Comparison of ENCODE assay signal across 7 mouse cellular contexts in the genomic region with DNA sequence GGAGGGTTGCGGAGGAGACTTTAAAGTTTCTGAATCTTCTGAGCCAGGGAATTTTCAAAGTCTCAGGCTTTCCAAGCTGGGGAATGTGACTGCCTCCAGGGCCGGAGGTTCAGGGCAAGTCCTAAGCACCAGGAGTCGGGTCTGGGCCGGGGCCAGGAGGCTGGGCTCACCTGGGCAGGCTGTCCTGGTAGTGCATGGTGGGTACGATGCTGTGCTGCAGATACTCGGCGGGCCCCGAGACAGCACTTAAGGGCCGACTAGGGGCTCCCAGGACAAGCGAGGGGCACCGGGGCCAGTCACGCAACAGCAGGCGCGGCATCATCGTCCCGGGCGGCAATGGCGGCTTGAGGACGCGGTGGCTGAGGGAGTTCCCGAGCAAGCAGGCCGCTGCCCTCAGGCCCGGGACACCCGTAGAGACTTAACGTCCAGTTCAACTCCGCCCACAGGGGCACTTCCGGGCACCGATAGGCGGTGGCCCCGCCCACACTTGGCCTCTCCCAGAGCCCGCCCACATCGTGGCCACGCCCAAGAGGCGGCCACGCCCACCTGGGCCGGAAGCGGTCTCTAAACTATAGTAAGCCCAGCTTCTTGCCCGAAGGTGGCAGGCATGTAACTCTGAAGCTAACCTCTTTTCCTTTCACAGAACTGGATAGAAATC. TPM values are rescaled to one million over a fixed set of nuclear protein-coding genes. Genes with fewer than 3 reads are reported as not detected.
DNase-seq lines count a peak whose midpoint lies in the region; ATAC-seq and TF ChIP-seq lines count a peak whose summit lies in the region.

A gene (minus strand): TSS at position 466 of the 658 bp plus-strand sequence.

- H3K9me3 ChIP-seq in embryonic facial prominence, embryonic 12.5 days, result no peaks in the 10 kb centered on the region
- H3K9me3 ChIP-seq in limb, embryonic 12.5 days, result no peaks in the 10 kb centered on the region
- H3K9me3 ChIP-seq in midbrain, embryonic 15.5 days, result no peaks in the 10 kb centered on the region

- H3K4me3 ChIP-seq in embryonic facial prominence, embryonic 12.5 days, result peak within 1 kb of the TSS; percentile 76
- H3K4me3 ChIP-seq in kidney, adult 2 months (ENCODE audit: insufficient read depth, low read depth, low read length), result peak within 1 kb of the TSS; percentile 92
- peak within 1 kb of the TSS; percentile 74 for H3K4me3 ChIP-seq in limb, embryonic 12.5 days (replicated peaks)
- peak within 1 kb of the TSS; percentile 68 for H3K4me3 ChIP-seq in midbrain, embryonic 15.5 days
- H3K4me3 ChIP-seq in spleen, adult 2 months (ENCODE audit: extremely low read depth, insufficient read depth, insufficient read length), result peak within 1 kb of the TSS; percentile 94

- H3K4me2 ChIP-seq in embryonic facial prominence, embryonic 12.5 days (replicated peaks), result peak within 1 kb of the TSS; percentile 72
- peak within 1 kb of the TSS; percentile 79 for H3K4me2 ChIP-seq in limb, embryonic 12.5 days
- H3K4me2 ChIP-seq in midbrain, embryonic 15.5 days, result peak within 1 kb of the TSS; percentile 72

- peak; percentile 79 for ATAC-seq in embryonic facial prominence, embryonic 12.5 days (ENCODE audit: insufficient number of reproducible peaks, insufficient read depth, low FRiP score, low TSS enrichment)
- peak; percentile 92 for ATAC-seq in limb, embryonic 12.5 days (ENCODE audit: insufficient number of reproducible peaks, insufficient read depth, low FRiP score, low TSS enrichment, low read depth)
- ATAC-seq in midbrain, embryonic 15.5 days (replicated peaks), result peak; percentile 92

- peaks cover 11% of the 10 kb centered on the region for H3K4me1 ChIP-seq in embryonic facial prominence, embryonic 12.5 days
- H3K4me1 ChIP-seq in kidney, adult 2 months (ENCODE audit: control insufficient read depth, insufficient read depth, low read length), result peaks cover 14% of the 10 kb centered on the region; the same call in 1 of the 2 replicates
- H3K4me1 ChIP-seq in limb, embryonic 12.5 days (replicated peaks), result peaks cover 12% of the 10 kb centered on the region
- peaks cover 15% of the 10 kb centered on the region for H3K4me1 ChIP-seq in midbrain, embryonic 15.5 days
- no peaks in the 10 kb centered on the region for H3K4me1 ChIP-seq in spleen, adult 2 months (ENCODE audit: control insufficient read depth, insufficient read depth, insufficient read length)

- 0 out of 2 replicates have a peak, but pooled peaks cover 2% of the 10 kb centered on the region for H3K36me3 ChIP-seq in embryonic facial prominence, embryonic 12.5 days
- no peaks in the 10 kb centered on the region for H3K36me3 ChIP-seq in kidney, adult 2 months (ENCODE audit: control insufficient read depth, insufficient read depth, low read length)
- H3K36me3 ChIP-seq in limb, embryonic 12.5 days, result no peaks in the 10 kb centered on the region
- no peaks in the 10 kb centered on the region for H3K36me3 ChIP-seq in midbrain, embryonic 15.5 days (replicated peaks)
- no peaks in the 10 kb centered on the region for H3K36me3 ChIP-seq in spleen, adult 2 months (ENCODE audit: control insufficient read depth, insufficient read depth, low read length)

- peak; percentile 88 for TF ChIP-seq POLR2A in kidney, adult 2 months (IDR thresholded peaks at IDR 0.05; ENCODE audit: low read depth, low read length)
- TF ChIP-seq POLR2A in spleen, adult 2 months (IDR thresholded peaks at IDR 0.05; ENCODE audit: low read depth, low read length), result peak; percentile 63

- peak within 1 kb of the TSS; percentile 81 for H3K9ac ChIP-seq in embryonic facial prominence, embryonic 12.5 days
- peak within 1 kb of the TSS; percentile 83 for H3K9ac ChIP-seq in limb, embryonic 12.5 days (replicated peaks)
- H3K9ac ChIP-seq in midbrain, embryonic 15.5 days, result peak within 1 kb of the TSS; percentile 61

- TF ChIP-seq CTCF in kidney, adult 2 months (conservative IDR thresholded peaks at IDR 0.05; ENCODE audit: insufficient read depth, insufficient read length, low read depth, low read length), result 0 out of 2 replicates have a peak, but pooled peaks have one; percentile 19
- TF ChIP-seq CTCF in spleen, adult 2 months (IDR thresholded peaks at IDR 0.05; ENCODE audit: extremely low read depth, insufficient read depth, insufficient read length, insufficient replicate concordance), result no peak

- DNase-seq in adrenal gland, postnatal 14 days, result peak; percentile 98
- peak; percentile 96 to 97 for DNase-seq in heart, adult 18-20 months
- peak; percentile 98 for DNase-seq in kidney, adult 2 months
- peak; percentile 82 to 91 for DNase-seq in spleen, adult 2 months (ENCODE audit: low read depth in 1 of 2, low spot score in 2 of 2)

- 2% methylated on average over 38 of the region's 38 CpGs for WGBS in embryonic facial prominence, embryonic 12.5 days
- under 1% methylated on average over 38 of the region's 38 CpGs for WGBS in kidney, adult 2 months
- 2% methylated on average over 38 of the region's 38 CpGs for WGBS in limb, embryonic 12.5 days
- WGBS in midbrain, embryonic 15.5 days, result 1% methylated on average over 38 of the region's 38 CpGs
- WGBS in spleen, adult 2 months, result 3% methylated on average over 38 of the region's 38 CpGs

- no peaks in the 10 kb centered on the region for H3K27me3 ChIP-seq in embryonic facial prominence, embryonic 12.5 days
- H3K27me3 ChIP-seq in kidney, adult 2 months (replicated peaks; ENCODE audit: control insufficient read depth, insufficient read depth, low read length), result no peaks in the 10 kb centered on the region
- no peaks in the 10 kb centered on the region for H3K27me3 ChIP-seq in limb, embryonic 12.5 days
- no peaks in the 10 kb centered on the region for H3K27me3 ChIP-seq in midbrain, embryonic 15.5 days (replicated peaks)
- H3K27me3 ChIP-seq in spleen, adult 2 months (ENCODE audit: control insufficient read depth, insufficient read depth, low read length), result no peaks in the 10 kb centered on the region

- H3K27ac ChIP-seq in embryonic facial prominence, embryonic 12.5 days, result peak within 1 kb of the TSS; percentile 55
- peak within 1 kb of the TSS; percentile 96 for H3K27ac ChIP-seq in kidney, adult 2 months (ENCODE audit: insufficient read depth, low read depth, low read length)
- H3K27ac ChIP-seq in limb, embryonic 12.5 days, result peak within 1 kb of the TSS; percentile 80
- H3K27ac ChIP-seq in midbrain, embryonic 15.5 days, result peak within 1 kb of the TSS; percentile 4
- H3K27ac ChIP-seq in spleen, adult 2 months (ENCODE audit: insufficient read depth, low read length), result peak within 1 kb of the TSS; percentile 71

RNA-seq across cellular contexts. Expression of the gene that starts here (rescaled TPM):
- total RNA-seq in adrenal gland, postnatal 14 days (2021), result 247 and 275 TPM in 2 replicates
- 26.1 and 31.1 TPM in 2 replicates for polyA plus RNA-seq in embryonic facial prominence, embryonic 12.5 days (2016; fragmentation: Nextera tagmentation; extraction: Ambion mirVana)
- 100 to 1,000 TPM; 298 to 310 TPM for total RNA-seq in heart, adult 18-20 months (2021)
- 169 and 173 TPM in 2 replicates for polyA plus RNA-seq in kidney, adult 2 months (2012; rRNA removed)
- 32.7 and 36.1 TPM in 2 replicates for polyA plus RNA-seq in limb, embryonic 12.5 days (2016; fragmentation: Nextera tagmentation; extraction: Ambion mirVana)
- 13.9 and 17.0 TPM in 2 replicates for polyA plus RNA-seq in midbrain, embryonic 15.5 days (2015; fragmentation: Nextera tagmentation; extraction: Ambion mirVana)
- 21.9 and 55.4 TPM in 2 replicates for polyA plus RNA-seq in spleen, adult 2 months (2012; rRNA removed)

Comparison
In these comparisons a context has a peak if more than half of its experiments do, and no peak if none do; other contexts are left out.
1. Peak in every context shown above with its lines: DNase-seq, ATAC-seq, H3K4me3 ChIP-seq and H3K27ac ChIP-seq.
2. H3K27ac ChIP-seq: peak in every context shown above with its lines; median percentile 96 in kidney, adult 2 months; 80 in limb, embryonic 12.5 days; 71 in spleen, adult 2 months; 55 in embryonic facial prominence, embryonic 12.5 days; 4 in midbrain, embryonic 15.5 days.